Mouse (Mus musculus): ENCODE data around the gene Wdr59. TPM values are rescaled to one million over a fixed set of nuclear protein-coding genes. Genes with fewer than 3 reads are reported as not detected.

Gene Wdr59
- total RNA-seq, 2 experiments from 2014 or later: 18.4 to 18.7 TPM

- no peak for DNase-seq (ENCODE audit: low spot score in 2 of 2)
- intact Hi-C loops (cut with DNase I): loop anchor here (10.0 kb wide), 1 partner anchor 270 kb away; no protein-coding TSS in a partner anchor
Measured at GRCm38 (mm10) chr8:111424646-111425045, 97.2 kb downstream of the Wdr59 start.

- intact Hi-C loops (cut with DNase I): loop anchor here (10.0 kb wide), 1 partner anchor 269 kb away; no protein-coding TSS in a partner anchor
- DNase-seq (ENCODE audit: low spot score in 2 of 2): no peak
Measured at GRCm38 (mm10) chr8:111424181-111424580, 97.7 kb downstream of the Wdr59 start.

- DNase-seq (ENCODE audit: low spot score in 2 of 2): no peak
- intact Hi-C loops (cut with DNase I): loop anchor here (10.0 kb wide), 1 partner anchor 268 kb away; no protein-coding TSS in a partner anchor
Measured at GRCm38 (mm10) chr8:111422614-111423013, 99.3 kb downstream of the Wdr59 start.

GRCm38 (mm10) chr8:111419171-111419570, 102.7 kb downstream of the Wdr59 start:
- intact Hi-C loops (cut with DNase I): no loop called here
- no peak for DNase-seq (ENCODE audit: low spot score in 2 of 2)

- DNase-seq (ENCODE audit: low spot score in 2 of 2): no peak
- intact Hi-C loops (cut with DNase I): no loop called here
Measured at GRCm38 (mm10) chr8:111418601-111419000, 103.3 kb downstream of the Wdr59 start.

- intact Hi-C loops (cut with DNase I): no loop called here
- no peak for DNase-seq (ENCODE audit: low spot score in 2 of 2)
Measured at GRCm38 (mm10) chr8:111417222-111417621, 104.7 kb downstream of the Wdr59 start.

GRCm38 (mm10) chr8:111403391-111403790, 118.5 kb downstream of the Wdr59 start:
- no peak for DNase-seq (ENCODE audit: low spot score in 2 of 2)
- intact Hi-C loops (cut with DNase I): no loop called here

Small RNA genes within 50 kb of the gene (microRNA-seq; reads per million reads assigned to microRNA genes)
- 0 reads per million in 2 experiments for gene Mir1957b

Other genes with a start within 250 kb of the Wdr59 start
- 10 to 100 TPM; 19.8 to 21.4 TPM for gene Rfwd3, start 221.9 kb downstream of the Wdr59 start, total RNA-seq (2021)
- under 1 TPM; 0.30 to 0.41 TPM for gene Mlkl, start 183.9 kb downstream of the Wdr59 start, total RNA-seq (2021)
- gene Fa2h, start 128.3 kb downstream of the Wdr59 start, total RNA-seq (2021): 10 to 100 TPM; 22.3 to 28.8 TPM
- gene Znrf1, start 14.0 kb upstream of the Wdr59 start, total RNA-seq (2021): 100 to 1,000 TPM; 166 TPM
- gene Ldhd, start 108.3 kb upstream of the Wdr59 start, total RNA-seq (2021): 1 to 10 TPM; 6.8 to 7.7 TPM
- 10 to 100 TPM; 20.0 to 20.9 TPM for gene Zfp1, start 121.3 kb upstream of the Wdr59 start, total RNA-seq (2021)
- not detected for gene Ctrb1, start 168.9 kb upstream of the Wdr59 start, total RNA-seq (2021)
- gene Bcar1, start 221.7 kb upstream of the Wdr59 start, total RNA-seq (2021): 10 to 100 TPM; 50.6 to 51.7 TPM